Mouse (Mus musculus) limb, embryonic 14.5 days (tissue): Measurements from ENCODE around the gene Cradd. TPM values are rescaled to one million over a fixed set of nuclear protein-coding genes. Genes with fewer than 3 reads are reported as not detected.

ENCODE experiments used
- ATAC-seq: fragments of 200-750 bp; cut with Nextera tagmentation; 2 replicates; pipeline ENCODE4 v1.8.0; 2017; ENCODE audit warnings: low read depth, moderate number of reproducible peaks, moderate TSS enrichment; ENCODE audit not compliant: low FRiP score
- DNase-seq: peaks from one replicate; pipeline ENCODE4 v3.0.0-alpha.2; 2015; ENCODE audit warnings: low spot score
- H3K27ac ChIP-seq: fragments of 300-500 bp; sonication (generic); replicated peaks from 2 replicates; pipeline ENCODE4 v1.5.1; 2014; ENCODE audit warnings: low read depth, mild to moderate bottlenecking, low read length, moderate library complexity, mixed read lengths
- H3K27me3 ChIP-seq: fragments of 300-500 bp; sonication (generic); 2 replicates; pipeline ENCODE4 v1.6.1; 2014; ENCODE audit warnings: low read length, mixed read lengths; ENCODE audit not compliant: control insufficient read depth, insufficient read depth
- H3K36me3 ChIP-seq: fragments of 300-500 bp; sonication (generic); 2 replicates; pipeline ENCODE4 v1.6.1; 2014; ENCODE audit warnings: mild to moderate bottlenecking, low read length, moderate library complexity, mixed read lengths; ENCODE audit not compliant: control insufficient read depth, insufficient read depth
- H3K4me1 ChIP-seq: fragments of 300-500 bp; sonication (generic); 2 replicates; pipeline ENCODE4 v1.6.1; 2014; ENCODE audit warnings: antibody characterized with exemption, low read length, mixed read lengths; ENCODE audit not compliant: control insufficient read depth, insufficient read depth
- H3K4me2 ChIP-seq: fragments of 300-500 bp; sonication (generic); replicated peaks from 2 replicates; pipeline ENCODE4 v1.6.1; 2014; ENCODE audit warnings: low read depth, mild to moderate bottlenecking, low read length, moderate library complexity; ENCODE audit not compliant: severe bottlenecking
- H3K4me3 ChIP-seq: fragments of 300-500 bp; sonication (generic); replicated peaks from 2 replicates; pipeline ENCODE4 v1.5.1; 2014; ENCODE audit warnings: low read length
- H3K9ac ChIP-seq: fragments of 300-500 bp; sonication (generic); 2 replicates; pipeline ENCODE4 v1.6.1; 2014; ENCODE audit warnings: mild to moderate bottlenecking, low read depth, low read length, moderate library complexity; ENCODE audit not compliant: severe bottlenecking
- H3K9me3 ChIP-seq: fragments of 300-500 bp; sonication (generic); 2 replicates; pipeline ENCODE4 v1.6.1; 2016; ENCODE audit warnings: low read length; ENCODE audit not compliant: control insufficient read depth
- POLR2A ChIP-seq: fragments of 200-500 bp; IDR thresholded peaks from 2 replicates; pipeline ENCODE4 v1.8.0; 2012; ENCODE audit warnings: inconsistent platforms, mild to moderate bottlenecking, moderate library complexity, borderline replicate concordance; ENCODE audit not compliant: insufficient read depth, insufficient read length; ENCODE audit errors: extremely low read depth
- WGBS: fragments of 180-500 bp; shearing (Covaris S2); extraction: QIAGEN DNeasy Blood & Tissue Kit; methylation state at CpG from one replicate; pipeline ENCODE4 v1.1.7; 2014; 5-methylcytosine and 5-hydroxymethylcytosine counted together
- polyA plus RNA-seq, 2 experiments: library from polyadenylated mRNA; depleted of rRNA in 1 of 2; stranded (reverse) in 1 of 2; unstranded in 1 of 2; fragments of >200 nt; fragmentation: Nextera tagmentation in 1 of 2; extraction: Ambion mirVana in 1 of 2; gene quantifications; 2 replicates each; pipeline versions ENCODE4 v1.2.1 to v1.2.3; 2012 to 2014

Gene Cradd
- polyA plus RNA-seq, 2 experiments, result 8.1 to 10.4 TPM

DNA sequence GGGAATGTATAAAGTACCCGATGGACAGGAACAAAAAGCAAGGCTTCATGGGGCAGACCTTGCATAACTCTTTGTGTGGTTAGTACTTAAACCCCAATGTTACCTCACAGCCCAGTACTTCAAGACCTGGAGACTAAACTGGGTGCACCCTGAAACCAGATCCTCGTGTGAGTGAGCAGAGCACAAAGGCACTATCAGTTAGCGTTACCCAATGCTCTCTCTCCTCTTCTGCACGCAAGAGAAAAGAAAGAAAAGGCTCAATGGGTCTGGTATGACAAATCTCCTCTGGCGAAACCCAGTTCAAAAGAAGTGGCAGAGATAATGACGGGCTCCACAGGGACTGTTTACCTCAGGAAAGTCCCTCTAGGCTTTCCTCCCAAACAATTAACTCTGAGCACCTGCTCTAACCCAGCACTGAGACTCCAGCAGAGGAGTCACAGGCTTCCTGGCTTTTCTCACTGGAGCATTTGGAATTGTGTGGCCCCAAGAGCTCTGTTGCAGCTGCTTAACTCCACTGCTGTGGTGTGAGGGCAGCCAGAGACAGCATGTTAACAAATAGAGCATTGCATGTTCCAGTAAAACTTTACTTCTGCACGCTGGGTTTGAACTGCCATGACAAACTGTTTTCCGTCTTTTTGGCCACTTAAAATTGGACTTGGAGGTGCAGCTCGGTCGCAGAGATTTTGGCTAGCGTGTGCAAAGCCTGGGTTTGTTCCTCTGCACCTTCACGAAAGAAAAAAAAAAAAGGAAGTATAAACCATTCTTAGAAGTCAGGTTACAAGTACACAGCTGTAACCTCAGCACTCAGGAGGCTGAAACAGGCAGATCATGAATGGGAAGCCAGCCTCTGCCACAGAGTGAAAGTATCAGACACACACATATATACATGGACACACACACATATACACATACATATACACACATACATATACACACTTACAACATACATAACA lies 21.4 kb downstream of the Cradd start:
- Histone ChIP-seq H3K4me3 (no peak overlapping the region), H3K4me1 (peaks cover 3% of the 10 kb centered on the region; the same call in 1 of the 2 replicates), H3K4me2 (no peak overlapping the region), H3K27me3 (0 out of 2 replicates have a peak, but pooled peaks cover 2% of the 10 kb centered on the region), H3K9ac (no peak overlapping the region), H3K9me3 (no peaks in the 10 kb centered on the region), H3K36me3 (no peaks in the 10 kb centered on the region), H3K27ac (no peak overlapping the region)
- TF ChIP-seq POLR2A, result no peak
- 66% methylated on average over 12 of the region's 12 CpGs for WGBS
- DNase-seq (no peak), ATAC-seq (no peak)

DNA sequence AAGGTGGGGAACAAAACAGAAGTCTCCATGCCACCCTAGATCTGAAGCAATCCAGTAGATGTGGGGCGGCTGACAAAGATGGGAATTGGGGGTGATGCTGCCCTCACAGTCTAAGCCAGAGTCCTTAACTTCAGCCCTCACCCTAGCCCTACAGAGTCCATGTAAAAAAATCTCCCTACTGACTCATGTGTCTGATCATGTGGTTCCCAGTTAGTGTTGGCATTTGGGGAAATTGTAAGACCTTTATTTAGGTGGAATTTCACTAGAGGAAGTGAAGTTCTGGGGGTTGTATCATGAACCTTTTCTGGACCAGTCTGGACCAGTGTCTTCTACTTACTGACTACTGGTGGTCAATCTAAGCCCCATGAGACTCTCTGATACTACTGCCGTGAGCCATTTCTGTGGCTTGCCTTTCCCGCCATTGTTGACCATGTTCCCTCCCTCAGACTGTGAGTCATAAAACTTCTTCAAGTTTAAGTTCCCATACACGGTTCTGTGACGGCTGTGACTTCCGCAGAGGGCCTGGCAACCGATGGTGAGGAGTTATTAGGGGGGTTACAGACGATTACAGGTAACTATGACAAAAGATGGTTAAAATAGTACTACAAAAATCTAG lies 23.6 kb downstream of the Cradd start:
- no peak overlapping the region for H3K9ac ChIP-seq
- ATAC-seq, result no peak
- no peaks in the 10 kb centered on the region for H3K27me3 ChIP-seq

DNA sequence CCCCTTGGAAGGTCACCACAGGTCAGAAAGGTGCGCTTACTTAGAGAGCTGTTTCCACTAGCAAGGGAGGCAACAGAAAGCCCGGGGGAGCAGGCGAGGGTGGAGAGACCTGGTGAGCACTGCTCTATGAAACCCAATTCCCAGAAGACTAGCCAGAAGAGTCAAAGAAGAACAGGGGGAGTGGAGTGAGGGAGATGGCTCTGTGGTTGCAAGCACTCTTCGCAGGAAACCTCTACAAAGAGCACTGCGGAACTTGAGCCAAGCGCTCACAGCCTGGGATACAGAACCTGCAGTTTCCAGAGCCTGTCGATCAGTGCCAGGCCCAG lies 24.2 kb downstream of the Cradd start:
- Histone ChIP-seq H3K27me3 (no peaks in the 10 kb centered on the region), H3K4me1 (peaks cover 5% of the 10 kb centered on the region), H3K4me3 (no peak overlapping the region), H3K4me2 (no peak overlapping the region), H3K9ac (no peak overlapping the region), H3K27ac (no peak overlapping the region), H3K9me3 (no peaks in the 10 kb centered on the region), H3K36me3 (no peaks in the 10 kb centered on the region)
- DNase-seq (no peak), ATAC-seq (no peak)
- no peak for TF ChIP-seq POLR2A
- 65% methylated on average over 7 of the region's 7 CpGs for WGBS

More for the DNA sequence above, 23.6 kb downstream of the Cradd start:
- no peak for TF ChIP-seq POLR2A
- H3K4me2 ChIP-seq, result no peak overlapping the region
- WGBS, result 79% methylated on average over 8 of the region's 8 CpGs
- H3K9me3 ChIP-seq, result no peaks in the 10 kb centered on the region
- no peak overlapping the region for H3K27ac ChIP-seq
- no peak for DNase-seq
- H3K4me3 ChIP-seq, result no peak overlapping the region
- no peaks in the 10 kb centered on the region for H3K36me3 ChIP-seq
- peaks cover 5% of the 10 kb centered on the region for H3K4me1 ChIP-seq

DNA sequence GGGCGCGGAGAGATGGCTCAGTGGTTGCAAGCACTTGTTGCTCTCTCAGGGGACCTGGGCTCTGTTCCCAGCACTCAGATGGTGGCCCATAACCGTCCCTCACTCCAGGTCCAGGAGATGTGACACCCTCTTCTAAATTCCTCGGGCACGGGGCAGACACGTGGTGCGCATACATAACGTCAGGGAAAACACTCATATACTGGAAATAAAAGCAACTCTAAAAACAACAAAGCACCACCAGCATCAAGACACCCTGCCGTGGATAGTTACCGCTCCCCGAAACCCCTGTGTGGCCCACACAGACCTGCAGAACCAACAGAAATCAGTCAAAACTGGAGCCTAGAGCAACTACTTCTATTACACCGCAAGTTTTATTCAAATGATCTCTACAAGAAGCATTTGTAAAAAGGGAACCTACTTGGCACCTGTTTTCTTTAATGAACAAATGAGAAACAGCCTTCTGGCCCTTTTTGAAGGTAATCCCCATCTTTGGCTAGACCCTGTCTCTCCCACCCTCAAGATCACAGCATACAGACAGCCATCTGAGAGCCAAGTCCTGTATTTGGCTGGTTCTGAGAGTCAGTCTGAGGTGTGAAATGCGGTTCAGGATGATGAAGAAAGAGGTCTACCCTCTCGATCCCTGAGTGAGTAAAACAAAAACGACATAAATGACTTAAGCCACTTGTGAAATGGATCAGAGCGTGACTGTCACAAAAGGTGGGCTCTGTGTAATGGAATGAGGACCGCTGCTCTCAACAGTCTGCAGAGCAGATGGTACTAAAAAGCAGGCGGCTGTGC lies 24.7 kb downstream of the Cradd start:
- no peaks in the 10 kb centered on the region for H3K27me3 ChIP-seq
- H3K36me3 ChIP-seq, result no peaks in the 10 kb centered on the region
- WGBS, result 73% methylated on average over 18 of the region's 18 CpGs
- ATAC-seq (no peak), DNase-seq (no peak)
- TF ChIP-seq POLR2A, result no peak
- H3K9me3 ChIP-seq, result no peaks in the 10 kb centered on the region
- peaks cover 4% of the 10 kb centered on the region for H3K4me1 ChIP-seq
- no peak overlapping the region for H3K9ac ChIP-seq
- no peak overlapping the region for H3K4me2 ChIP-seq
- no peak overlapping the region for H3K4me3 ChIP-seq
- H3K27ac ChIP-seq, result no peak overlapping the region

DNA sequence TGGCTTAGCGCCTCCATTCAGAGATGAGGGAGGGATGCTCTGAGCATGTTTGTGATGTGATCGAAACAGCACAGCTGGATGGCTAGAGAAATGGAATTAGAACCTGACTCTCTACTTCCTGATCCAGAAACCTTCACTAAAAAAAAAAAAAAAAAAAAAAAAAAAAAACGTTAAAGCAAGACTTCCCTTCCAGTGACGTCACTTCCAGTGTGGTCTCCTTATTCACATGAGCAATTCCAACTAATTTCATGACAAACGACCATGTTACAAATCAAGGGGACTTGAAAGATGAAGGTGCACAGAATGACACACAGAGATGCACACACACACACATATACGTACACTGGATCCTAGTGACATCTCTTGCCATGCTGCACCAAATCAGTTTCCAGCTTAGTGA lies 25.4 kb downstream of the Cradd start:
- H3K4me3 ChIP-seq, result no peak overlapping the region
- WGBS, result 83% methylated on average over 6 of the region's 6 CpGs

More for the DNA sequence above, 25.4 kb downstream of the Cradd start:
- no peak overlapping the region for H3K9ac ChIP-seq
- DNase-seq (no peak), ATAC-seq (no peak)
- H3K9me3 ChIP-seq, result no peaks in the 10 kb centered on the region
- H3K36me3 ChIP-seq, result no peaks in the 10 kb centered on the region
- peaks cover 2% of the 10 kb centered on the region; the same call in 1 of the 2 replicates for H3K4me1 ChIP-seq
- H3K4me2 ChIP-seq, result no peak overlapping the region
- TF ChIP-seq POLR2A, result no peak
- H3K27ac ChIP-seq, result no peak overlapping the region
- H3K27me3 ChIP-seq, result no peaks in the 10 kb centered on the region
